Mouse (Mus musculus) CD4-positive, CD25-positive, alpha-beta regulatory T cell, adult 2 months (primary cell): ENCODE measurements around the gene Klhl1.
"Not testable (repeated sequence)": the region's sequence is repeated elsewhere in the genome, so short reads cannot be mapped to it uniquely, and the experiment has no call there.

Experiments used
- DNase-seq: peaks from one replicate; pipeline ENCODE4 v3.0.0-alpha.2; 2012; ENCODE audit warnings: low read depth, low spot score

Gene Klhl1

DNA sequence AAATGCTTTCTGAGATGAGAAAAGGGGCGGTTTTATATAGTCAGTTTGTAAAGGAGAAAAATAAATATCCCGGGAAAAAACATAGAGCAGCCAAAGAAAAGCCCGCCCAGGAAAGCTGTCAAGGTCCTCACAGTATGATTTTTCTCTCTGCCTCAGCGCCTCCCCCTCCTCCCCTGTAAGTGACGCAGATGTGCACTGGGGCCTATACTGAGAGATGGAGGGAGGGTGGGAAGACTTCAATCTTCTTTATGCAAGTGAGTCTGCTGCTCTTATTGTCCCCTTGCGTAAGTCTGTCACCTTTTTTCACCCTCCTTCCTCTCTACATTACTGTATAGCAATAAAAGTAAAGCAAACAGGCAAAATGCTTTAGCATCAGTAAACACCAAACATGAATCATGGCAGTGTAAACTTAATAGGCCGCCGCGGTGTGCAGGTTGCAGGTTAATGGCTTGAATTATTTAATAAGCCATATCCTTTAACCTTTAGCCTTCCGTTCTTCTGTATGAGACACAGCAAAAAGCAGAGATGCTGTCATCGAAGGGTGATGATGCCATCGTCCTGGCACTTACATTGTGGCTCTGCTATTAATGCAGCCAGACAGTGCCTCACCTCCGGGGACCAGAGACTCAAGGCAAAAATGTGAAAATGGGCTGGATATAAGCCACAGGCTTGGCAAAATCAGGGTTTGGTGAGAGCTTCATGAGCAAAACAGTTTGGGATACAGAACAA, at the start of gene Klhl1:
Klhl1 (minus strand) TSS at position 149 of the 729 bp plus-strand sequence.
- no peak for DNase-seq

DNA sequence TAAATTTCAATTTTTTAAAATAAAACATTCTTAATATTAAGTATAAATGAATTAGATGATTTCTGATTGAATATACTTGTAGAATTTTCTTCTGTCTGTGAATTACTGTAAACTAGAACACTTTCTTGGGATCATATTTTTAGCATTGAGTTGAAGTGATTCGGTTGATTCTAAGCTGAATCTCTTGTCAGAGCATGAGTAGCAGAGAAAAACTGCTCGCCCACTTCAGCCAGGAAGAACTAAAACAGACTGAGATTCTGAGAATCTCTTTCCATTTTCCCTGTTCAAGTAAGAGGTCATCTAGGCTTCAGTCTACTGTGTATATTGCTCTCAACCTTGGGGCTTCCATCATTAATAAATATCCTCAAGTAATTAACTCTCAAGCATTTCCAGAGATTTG, 34.8 kb upstream of the Klhl1 start:
- no peak for DNase-seq

DNA sequence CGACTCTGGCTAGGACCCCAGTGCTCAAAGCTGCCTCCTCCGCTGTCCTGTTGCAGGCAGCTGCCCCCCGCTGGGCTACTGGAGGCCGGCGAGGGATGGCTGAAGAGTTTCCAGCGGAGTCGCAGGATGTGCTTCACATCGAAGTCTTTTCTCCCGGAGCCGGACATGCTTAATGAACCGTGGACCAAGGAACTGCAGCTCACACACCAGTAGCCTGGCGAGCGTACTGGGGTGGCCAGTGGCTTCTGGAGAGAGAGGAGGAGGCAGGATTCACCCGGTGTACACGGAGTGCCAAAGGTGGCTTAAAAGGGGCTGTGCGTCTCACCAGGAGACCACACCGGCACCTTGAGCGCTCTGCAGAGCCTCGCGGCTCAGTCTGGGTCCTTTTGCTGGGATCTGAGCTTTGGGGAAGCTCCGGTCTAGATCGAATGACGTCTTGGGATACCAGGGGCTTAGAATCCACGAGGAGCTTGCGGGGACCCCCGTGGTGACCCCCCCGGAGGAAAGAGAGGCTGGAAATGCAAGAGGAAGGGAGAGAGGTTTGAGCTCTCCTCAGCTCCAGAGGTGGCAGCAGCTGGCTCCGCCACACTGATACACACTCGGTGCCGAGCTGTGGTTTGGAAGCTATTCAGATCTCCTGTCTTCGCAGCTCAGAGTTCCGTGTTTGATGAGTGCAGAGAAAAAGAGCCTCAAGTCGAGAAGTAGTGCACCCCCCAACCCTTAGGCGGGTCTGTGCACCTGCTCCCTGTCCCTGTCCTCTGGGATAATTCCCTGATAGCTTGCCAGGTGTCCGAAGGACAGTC, 550 bp downstream of the Klhl1 start:
- DNase-seq = no peak

DNA sequence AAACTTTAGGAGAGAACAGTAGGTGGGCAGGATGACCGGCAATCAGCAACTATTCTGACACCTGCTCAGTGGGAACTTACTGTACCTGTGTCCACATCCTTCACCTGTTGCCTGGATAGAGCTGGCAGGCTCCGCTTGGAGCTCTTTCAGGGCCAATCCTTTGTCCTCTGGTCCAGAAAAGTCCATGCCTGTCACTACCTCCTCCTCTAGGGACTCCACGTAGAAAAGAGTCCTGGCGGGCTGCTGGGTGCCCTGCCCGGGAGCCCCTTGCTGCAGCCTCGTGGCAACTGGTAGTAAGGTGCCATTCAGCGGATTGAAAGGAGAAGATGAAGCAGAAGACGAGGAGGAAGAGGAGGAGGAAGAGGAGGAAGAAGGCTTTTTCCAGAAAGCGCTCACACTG, 1.2 kb downstream of the Klhl1 start:
- no peak for DNase-seq

DNA sequence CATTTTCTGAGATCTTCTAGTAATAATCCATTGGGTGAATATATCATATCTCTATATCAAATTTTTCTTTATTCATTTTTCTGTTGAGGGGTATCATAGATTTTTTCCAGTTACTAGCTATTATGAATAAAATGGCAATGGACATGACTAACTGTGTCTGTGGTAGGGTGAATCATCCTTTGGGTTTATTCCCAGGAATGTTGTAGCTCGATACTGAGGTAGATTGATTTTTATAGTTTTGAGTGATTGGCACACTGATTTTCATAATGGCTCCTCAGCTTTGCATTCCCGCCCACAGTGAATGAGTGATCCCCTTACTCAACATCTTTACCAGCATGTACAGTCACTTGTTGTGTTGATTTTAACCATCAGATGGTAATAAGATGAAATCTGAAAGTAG, 19.0 kb downstream of the Klhl1 start:
- no peak for DNase-seq

DNA sequence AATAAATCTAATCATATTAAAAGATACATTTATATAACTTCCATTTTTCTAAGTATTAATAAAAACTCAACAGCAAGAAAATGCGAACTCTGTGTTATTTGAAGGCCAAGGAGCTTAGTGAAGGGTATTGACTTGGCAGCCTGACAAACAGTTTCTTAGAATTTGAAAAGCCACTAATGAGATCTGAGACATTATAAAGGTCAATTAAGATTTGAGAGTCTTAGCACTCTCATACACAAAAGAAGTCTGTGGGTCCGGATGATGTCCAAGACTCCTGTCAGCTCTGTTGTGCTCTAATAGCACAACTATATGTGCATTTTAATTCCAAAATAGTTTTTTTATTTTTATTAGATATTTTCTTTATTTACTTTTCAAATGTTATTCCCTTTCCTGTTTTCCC, 47.1 kb downstream of the Klhl1 start:
- DNase-seq = no peak

DNA sequence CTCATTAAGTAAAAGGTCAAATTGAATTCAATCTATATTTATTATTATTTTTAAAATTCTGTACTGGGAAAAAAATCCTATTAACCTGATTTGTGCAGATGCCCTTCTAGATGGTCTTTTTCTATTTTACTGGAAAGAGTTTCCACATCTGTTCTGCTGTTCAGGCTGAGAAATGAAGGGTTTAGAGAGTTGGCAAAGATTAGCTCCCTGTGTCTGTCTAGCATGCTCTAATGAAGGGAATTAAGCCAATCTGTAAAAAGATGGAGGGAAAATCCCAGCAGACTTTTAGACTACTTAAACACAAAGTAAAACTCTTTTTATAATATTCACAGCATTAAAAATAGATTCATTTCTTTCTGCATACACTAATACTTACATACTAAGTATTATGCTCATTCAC, 47.6 kb downstream of the Klhl1 start:
- DNase-seq = no peak

DNA sequence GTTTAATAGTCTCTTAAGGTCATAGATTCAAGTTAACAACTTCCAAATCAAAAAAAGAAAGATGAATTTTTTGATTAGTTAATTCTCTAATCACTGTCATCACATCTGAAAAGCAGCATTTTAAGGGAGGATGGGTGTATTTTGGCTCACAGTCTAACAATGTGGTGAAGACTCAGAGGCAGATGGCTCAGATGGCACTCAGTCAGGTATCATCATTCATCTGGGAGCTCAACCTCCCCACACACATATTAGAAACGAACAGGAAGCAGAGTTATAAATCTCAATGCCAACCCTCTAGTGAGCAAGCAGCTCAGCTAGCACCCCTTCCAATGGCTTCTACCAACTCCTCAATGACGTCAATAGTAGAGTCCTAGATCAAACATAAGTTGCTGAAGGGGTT, 57.1 kb downstream of the Klhl1 start:
- no peak for DNase-seq

DNA sequence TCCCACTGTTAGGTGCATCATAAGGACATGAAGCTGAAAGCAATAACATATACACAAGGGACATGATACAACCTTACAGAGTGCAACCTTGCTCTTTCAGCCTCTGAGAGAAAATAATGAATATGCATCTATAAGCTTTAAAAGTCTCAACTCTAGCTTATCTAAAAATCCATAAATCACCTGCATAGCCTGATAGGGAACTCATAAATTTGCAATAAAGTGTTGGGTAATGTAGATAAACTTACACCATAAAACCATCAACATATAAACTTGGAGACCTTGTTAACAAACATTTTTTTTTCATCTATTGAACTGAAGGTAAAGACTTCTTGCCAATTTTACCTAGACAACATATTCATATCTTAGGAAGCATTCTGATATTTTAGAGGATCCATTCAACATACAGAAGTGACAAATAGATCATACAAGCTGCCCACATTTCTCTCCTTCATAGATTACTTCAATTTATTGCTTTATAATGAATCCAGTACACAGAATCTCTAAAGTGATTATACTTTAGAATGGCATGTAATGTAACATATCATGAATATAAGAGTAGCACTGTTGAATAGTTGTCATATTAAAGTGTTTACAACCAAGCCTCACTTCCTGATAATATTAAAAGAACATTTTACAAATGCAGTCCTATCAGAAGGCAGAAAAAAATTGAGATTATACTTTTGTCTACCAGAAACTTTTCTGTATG, 126.7 kb downstream of the Klhl1 start:
- DNase-seq = no peak

DNA sequence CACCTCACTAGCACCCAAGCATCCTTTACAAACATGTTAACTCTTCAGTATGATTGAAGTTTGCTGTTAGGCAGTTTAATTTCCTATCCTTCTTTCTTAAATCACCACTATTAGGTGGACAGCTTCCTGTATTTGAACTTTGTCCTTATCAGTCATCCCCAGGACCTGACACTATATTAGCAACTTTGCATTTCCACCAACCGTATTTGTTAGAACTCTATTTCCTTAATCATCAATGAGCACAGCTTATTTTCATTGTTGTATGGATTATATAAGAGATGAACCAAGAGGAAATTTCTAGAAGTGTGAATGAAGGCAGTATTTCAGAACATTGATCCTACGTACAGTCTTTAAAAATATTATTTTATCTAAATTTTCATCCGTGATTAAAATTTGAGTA, 156.2 kb downstream of the Klhl1 start:
- DNase-seq = no peak

DNA sequence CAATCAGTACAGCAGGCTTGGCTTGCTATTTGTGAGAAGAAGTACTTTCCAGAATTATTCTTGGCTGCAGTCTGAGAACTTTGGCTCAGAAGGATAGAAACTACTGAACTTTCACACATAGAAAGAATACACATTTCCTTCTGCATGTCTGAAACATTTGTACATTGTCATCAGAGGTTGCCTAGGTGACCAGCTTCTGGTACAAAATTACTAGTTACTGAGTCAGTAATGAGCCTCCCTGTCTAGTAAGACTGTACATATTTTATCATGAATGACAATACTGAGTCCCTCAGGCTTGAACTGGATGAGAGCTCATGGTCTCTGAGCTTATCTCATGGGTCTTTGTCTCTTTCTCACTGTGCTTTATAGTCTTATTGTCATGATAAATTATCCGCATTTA, 170.7 kb downstream of the Klhl1 start:
- DNase-seq = no peak

DNA sequence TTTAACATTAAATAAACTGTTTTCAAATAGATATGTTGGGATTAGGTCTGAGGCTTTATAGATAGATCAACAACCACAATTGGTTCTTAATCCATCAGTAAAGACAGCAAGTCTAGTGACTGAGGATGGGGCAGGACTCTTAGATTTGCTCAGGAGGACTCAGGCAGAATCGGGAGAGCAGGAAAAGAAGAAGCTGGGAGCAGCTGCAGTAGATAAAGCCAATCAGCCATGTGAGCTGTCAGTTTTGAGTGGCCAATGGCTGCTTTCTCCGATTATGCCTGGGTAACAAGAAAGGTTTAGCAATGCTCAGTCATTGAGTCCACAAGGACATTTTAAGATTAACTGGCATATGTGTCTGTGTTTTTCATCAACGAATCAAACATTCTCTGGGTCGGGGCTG, 187.8 kb downstream of the Klhl1 start:
- DNase-seq = no peak

DNA sequence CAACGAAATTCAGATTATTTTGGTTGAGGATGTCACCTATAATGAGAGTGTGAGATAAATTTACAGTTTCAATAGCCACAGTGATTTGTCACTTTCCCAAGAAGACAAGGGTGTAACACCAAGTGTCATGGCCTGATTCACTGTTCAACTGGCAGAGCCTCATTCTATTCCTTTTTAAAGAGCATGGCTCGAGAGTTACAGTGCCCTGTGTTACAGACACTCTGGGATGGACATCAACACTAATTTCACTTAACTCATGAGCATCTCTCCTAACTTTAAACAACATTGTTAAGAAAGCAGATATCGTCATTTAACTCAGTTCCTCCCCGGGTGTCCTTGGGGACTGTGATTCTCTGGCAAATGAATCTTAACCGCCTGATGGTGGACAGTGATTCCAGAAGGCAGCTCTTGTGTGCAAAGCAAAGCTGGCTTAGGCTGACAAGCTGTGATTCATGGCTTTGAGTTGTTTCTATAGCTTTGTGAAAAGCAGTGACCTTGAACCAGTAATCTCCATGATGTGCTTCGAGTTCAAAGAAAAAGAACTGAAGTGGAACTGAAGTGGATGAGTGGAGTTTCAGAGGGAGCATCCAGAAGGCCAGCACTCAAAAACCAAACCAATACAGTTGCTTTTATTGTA, 301.0 kb downstream of the Klhl1 start:
- no peak for DNase-seq

DNA sequence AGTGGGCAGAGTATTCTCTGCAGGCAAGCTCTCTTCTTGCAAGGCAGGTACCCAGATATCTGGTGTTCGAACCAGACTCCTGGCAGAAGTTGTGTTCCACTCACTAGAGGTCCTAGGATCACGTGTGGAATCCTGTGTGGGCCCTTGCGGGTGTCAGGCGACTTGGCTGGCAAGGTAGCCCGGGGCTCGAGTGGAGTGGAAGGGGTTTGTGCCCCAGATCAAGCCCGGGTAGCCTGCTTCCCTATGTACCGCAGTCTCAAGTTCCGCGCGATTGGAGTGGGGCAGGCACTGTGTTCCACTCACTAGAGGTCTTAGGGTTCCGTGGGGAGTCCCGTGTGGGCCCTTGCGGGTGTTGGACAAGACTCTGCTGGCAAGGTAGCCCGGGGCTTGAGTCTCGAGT, 324.1 kb downstream of the Klhl1 start:
- not testable (repeated sequence) for DNase-seq

DNA sequence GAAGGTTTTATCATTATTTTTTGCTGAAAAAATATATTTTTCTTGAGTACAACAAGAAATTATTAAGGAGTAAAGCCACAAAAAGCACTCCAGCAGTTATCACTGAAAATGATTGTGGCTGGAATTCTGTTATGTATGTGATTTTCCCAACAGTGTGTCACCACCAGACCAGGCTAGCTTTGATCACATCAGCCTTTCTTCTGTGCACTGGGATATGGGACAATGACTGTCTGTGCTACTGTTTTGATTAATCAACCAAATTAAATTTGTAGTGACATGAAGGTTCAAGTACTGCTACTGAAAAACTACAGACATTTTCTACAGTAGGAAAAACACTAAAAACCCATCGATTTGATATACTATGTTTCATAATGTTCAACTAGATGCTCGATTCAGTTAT, 344.4 kb downstream of the Klhl1 start:
- DNase-seq = no peak

DNA sequence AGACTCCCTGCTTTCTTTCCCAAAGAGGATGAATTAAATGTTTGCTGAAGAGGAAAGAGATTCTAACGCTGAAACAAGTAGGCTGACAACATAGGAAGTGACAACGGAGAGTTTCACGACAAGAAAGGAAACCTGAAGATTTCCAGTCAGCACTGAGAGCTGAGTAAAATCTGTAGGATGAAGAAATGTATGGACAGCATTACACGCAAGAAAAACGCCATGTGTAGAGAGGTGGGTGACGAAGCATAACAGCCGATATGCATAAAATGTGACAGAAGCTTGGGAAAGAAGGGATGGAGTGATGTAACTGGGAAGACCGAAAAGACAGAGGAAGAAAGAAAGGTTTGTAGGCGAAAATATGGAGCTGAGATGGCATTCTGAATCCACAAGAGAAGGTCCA, 375.8 kb downstream of the Klhl1 start:
- no peak for DNase-seq

DNA sequence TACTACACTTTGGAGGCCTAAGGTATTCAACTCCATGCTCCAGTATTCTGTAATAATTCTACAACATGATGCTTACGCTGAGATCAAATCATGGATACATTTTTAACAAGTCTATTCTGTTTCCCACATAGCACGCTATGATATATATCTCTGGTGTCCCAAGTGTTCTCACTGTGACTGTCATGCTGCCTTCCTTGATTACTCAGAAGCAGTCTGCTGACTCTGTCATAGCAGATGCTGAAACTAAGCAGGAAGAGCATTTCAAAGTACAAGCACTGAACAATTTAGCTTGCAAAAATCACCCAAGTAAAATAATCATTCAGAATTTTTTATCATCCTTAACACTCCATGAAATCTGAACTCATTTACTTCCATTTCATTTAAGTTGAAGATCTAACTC, 378.7 kb downstream of the Klhl1 start:
- no peak for DNase-seq

DNA sequence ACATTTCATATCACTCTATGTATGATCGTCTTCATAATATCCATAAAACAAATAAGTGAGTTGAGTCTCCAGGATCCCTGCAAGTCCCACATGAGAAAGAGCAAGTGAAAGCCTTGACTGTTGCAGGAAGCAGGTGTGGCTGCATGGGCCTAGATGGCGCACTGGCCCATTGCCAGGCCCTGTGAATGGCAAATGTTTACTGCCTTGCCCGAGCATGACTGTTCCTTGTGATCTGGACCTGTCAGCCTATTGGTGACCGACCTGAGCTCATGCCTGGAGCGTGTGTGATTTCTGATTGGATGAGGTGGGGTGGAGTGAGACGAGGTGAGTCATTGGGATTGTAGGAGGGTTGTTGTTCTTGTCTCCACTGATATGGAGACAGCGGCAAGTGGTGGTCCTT, 411.5 kb downstream of the Klhl1 start:
- no peak for DNase-seq

DNA sequence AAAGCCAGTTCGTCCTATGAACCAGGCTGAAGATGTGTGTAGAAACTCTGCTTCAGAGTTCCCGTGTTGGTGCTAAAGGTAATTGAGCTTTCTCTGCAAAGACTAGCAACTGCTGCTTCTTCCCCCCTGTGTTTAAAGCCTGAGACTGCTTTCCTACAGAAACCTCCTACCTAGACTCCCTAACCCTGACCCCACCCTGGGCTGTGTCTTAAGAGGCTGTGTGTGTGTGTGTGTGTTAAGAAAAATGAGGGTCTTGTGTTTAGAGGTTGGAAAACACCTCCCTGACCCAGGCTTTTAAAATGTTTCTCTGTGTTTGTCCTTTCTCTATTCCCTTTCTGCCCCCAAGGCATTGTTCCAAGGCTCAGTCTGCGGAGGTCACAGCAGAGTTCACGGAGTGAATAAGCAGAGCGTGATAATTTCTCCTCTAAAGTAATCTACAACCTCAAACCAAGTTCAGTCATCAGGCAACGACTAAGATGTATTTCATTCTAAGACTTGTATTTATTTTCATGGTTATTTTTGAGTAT, 437.2 kb downstream of the Klhl1 start:
- DNase-seq = no peak

DNA sequence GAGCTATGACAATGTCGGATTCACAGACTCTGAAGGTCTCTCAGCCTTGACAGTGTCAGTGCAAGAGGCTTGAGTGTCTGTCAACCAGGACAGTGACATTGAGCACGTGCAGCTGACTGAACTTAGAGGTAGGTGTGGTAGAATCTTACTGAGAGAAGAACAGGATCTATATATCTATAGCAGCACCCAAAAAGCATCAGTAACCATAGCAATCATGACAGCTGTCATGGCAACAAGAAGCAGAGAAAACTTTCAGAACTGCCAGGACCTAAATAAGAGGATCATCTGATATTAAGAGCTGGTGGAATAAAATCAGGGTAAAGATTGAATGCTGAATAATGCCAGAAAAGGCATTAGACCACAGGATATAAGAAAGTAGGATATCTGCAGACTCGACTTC, 453.0 kb downstream of the Klhl1 start:
- no peak for DNase-seq
